Mouse (Mus musculus): Measurements from ENCODE around the gene Bend7.
A peak's percentile ranks its signal among the peaks of the same experiment; 100 is the strongest.

The Bend7 gene

DNA sequence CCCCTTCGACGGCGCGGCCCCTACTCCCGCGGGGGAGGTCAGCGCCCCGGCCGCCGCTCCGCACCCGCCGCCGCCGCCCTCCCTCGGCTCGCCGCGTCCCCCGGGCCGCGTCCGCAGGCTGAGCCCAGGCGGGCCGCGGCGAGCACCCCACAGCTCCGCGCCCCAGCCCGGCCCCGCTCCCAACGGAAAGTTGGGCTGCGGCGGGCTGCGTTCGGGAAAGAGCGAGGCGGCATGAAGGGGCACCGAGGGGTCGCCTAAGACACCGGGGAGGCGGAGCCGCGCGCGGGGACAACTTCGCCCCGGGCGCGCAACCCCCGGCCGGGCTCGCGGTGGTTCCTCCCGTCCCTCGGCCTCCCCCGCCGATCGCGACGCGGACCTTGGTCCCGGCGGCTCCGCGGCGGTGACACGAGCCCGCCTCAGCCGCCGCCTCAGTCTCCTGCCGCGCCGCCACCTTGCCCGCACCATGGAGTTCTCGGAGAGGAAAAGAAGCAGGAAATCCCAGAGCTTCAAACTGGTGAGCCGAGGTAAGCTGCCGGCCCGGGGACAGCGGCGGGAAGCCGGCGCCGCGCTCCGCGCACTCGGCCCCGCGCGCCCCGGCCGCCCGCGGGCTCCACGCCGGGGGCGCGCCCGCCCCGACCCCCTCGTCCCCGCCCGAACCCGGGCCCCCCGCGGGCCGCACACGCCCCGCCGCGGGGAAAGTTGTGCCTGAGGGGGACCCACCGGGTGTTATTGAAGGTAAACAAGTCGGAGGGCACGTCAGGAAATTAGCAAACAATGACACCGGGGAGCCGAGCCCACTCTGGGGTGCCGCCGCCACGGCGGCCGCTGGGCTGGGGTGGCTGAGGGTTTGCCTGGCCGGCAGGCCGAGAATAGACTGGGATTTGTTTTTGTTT lies at the start of gene Bend7:
TSS of gene Bend7 (plus strand) at position 63 of the 893 bp plus-strand sequence.
- peak; percentile 35 to 73 for DNase-seq

DNA sequence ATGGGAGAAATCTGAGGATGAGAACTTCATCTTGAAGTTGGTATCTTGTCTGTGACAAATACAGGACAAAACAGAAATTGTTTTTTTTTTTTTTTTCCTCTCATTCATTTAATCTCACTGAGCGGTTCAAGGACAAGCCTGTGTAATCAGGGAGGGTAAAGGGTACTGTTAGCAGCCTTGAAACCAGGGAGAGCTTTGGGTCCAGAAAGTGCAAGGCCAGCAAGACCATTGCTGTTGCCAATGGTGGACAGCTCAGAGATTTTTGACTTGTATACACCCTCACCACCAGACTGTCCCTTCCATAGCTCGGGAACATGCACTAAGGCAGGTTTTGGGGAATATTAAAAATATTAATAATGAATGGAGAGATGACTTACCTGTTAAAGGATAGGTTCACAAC lies 49.0 kb upstream of the Bend7 start:
- DNase-seq: no peak

DNA sequence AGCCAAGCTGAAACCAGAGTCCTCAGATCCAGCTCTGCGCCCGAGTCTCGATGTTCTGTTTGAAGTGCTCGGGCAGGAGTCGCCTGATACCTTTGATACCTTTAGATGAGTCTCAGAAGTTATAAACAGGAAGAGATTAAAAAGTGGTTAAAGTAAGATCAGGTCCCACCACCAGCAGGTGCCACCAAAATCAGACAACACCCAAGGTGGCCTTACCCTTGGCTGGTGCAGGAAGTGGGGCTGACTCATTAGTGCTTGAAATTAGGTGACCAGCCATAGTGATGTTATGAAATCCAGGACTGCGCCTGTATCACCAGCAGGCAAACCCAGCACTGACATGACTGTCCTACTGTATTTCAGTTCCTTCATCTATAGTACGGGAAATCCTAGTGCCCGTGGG lies 47.9 kb upstream of the Bend7 start:
- DNase-seq: no peak

DNA sequence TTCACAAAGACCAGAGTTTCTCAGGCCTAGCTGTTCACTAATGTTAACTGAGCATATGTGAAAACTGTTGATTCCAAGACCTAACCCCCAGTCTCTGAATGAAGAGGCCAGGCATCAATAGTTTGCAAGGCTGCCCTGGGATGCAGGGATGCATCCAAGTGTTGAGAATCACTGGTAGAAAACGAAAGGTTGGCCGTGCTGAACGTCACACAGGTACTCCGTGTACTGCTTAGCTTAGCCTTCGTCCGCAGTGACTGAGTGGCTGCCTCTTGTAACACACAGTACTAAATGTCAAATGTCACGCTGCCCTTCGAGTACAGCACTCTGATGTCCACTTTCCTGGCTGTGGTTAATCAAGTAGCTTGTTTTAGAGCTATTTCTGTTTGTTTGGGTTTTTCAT lies 46.0 kb upstream of the Bend7 start:
- no peak for DNase-seq

DNA sequence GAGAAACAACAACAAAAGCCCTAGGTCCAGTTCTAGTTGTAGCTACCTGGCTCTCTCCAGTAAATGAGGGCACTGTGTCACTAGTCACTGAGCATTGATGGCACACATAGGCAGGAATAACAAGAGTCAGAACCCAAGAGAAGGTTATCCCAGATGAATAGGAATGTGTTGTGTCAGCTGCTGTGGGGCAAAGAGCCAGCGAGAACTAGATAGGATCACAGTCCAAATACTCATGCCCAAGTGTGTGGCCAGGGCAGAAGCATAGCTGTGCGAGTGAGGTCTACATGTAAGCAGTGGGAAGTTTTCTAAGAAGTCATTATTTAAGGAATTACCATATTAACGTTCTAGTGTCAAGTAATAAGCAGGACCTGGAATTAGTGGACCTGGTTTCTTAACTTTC lies 37.7 kb upstream of the Bend7 start:
- DNase-seq: peak; percentile 17 to 46

DNA sequence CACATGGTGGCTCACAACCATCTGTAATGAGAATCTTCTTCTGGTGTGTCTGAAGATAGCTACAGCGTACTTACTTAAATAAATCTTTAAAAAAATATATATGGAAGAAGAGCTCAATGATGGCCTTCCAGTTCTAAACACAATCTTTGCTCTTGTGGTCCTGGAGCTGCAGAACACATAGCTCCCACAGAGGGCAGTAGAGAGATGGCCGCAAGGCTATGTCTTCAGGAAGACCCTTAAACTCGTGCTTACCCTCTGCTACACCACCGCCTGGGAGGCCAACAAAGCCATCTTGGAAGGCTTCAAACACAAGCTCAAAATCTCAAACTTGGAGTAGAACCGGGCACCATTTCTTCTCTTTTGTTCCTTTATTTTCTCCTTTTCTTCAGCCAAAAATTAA lies 6.4 kb upstream of the Bend7 start:
- DNase-seq: peak; percentile 13 to 45

DNA sequence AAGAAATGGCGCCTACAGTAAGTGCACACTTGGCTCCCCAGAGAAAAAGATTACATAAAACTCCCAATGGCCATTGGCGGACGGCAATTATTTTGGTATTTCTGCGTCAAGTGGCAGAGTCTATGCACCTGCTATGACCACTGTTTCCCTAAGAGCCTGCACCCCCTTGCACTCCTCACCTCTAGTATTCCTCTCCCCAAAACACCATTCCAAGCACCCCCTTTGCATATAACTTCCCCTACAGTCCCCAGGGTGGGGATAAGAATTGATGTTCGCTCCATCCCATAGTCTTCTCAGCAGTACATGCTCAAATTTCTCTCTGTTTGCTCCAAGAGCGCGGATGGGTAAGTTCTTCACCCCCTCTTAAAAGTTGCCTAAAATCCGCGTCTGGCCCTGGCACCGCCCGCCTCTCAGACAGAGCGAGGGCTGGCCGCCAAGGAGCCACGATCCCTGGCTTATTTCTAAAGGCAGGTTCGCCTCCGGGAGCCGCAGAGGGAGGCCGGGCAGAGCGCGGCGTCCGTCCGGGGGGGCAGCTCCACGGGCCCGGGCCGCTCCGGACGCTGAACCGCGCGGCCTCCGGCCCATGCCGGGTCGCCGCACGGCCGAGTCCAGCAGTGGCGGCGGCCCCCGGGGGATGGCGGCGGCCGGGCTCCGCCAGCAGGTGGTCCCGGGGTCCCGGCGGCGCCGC lies 406 bp upstream of the Bend7 start:
- peak; percentile 48 to 80 for DNase-seq

DNA sequence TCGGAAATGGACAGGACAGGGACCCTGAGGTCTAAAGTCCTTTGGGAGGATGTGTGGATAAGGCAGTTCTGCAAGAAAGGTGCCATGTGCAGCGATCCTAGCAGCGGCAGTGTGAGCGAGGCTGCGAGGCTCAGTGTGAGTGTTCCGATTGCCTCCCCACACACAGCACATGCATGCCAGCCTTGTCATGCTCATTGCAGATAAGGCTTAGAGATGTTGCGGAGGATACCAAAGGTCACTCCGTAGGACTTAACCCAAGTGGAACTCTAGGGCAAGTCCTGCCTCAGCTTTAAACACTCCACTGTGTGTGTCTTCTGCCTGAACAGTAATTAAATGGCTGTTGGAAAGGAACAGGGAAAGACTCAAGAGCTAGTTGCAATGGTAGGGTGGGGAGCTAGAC lies 5.5 kb downstream of the Bend7 start:
- peak; percentile 13 to 29 for DNase-seq

DNA sequence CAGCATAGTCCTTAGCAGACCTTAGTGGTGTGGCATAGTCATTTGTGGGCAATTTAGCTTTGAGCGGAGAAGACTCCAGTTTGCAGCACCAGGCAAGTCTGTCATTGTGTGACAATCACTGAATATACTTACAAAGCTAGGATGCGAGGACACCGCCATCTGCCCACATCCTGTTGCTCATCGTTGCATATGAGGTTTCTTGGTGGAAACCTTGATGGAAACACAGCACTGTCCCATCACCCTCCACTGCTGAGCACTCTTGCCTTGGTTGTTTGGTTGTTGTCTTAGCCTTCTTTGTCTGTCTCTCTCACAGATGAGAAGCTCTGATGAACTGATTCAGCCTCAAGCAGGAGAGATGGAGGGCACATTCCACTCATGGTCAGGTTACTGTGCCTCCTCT lies 12.5 kb downstream of the Bend7 start:
- no peak for DNase-seq

DNA sequence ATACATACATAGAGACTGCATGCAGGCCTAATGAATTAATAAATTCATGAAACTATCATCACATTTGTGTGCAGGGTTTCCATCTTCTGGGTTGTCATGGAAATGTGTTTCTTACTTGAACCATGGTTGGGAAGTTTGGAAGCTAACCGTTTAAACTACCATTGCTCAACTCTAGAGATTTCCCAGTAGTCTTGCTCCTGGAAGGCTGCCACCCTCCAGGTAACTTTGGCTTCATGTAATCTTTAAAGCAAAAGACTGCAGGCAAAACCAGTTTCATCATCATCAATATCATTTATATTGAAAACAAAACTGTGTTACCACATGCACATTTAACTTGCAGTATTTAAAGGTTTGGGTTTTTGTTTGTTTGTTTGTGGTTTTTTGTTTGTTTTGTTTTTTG lies 16.3 kb downstream of the Bend7 start:
- no peak for DNase-seq

DNA sequence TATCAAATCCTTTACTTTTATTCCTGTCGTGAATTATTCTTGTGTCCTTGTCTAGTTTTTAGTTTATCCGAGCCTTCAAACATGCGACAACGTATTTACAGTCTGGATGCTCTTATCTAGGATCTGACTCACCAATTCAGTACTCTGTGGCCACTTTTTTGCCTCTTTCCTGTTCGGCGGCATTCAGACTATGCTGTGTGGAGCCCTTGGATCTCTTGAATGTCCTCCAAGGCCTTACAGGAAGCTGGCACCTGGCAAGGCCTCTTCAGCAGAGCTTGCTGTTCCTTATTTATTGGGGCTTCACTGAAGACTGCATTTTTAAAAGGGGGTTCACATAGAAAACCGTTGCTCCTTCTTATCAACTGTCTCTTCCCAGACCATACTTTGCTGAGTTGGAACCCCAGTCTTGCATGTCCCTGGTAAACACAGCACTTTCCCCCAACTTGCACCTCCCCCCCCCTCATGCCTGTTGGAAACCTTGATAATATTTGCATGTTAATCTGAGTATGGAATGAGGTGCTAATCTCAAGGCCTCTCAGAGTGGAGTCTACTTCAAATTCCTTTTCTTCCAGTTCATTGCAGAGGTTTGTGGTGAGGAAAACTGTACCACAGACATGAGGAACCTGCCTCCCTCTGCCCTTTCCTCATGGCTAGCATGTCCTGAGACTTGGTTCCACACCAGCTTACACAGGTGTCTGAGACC lies 18.6 kb downstream of the Bend7 start:
- DNase-seq: no peak

DNA sequence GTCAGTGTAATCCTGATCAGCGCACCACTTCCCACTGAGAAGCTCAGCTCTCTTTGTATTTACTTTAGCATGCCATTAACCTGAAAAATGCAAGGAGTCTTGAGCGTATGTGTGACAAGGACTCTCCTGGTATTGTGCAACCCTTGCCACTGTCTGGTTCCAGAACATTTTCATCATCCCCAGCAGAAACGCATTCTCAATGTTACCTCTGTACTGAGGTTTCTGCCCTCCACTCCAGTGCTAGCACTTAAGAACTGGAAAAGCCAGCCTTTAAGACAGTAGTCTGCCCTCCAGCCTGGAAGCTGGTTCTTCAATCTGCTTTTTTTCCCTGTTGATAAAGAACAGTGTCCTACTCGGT lies 19.1 kb downstream of the Bend7 start:
- DNase-seq: no peak

DNA sequence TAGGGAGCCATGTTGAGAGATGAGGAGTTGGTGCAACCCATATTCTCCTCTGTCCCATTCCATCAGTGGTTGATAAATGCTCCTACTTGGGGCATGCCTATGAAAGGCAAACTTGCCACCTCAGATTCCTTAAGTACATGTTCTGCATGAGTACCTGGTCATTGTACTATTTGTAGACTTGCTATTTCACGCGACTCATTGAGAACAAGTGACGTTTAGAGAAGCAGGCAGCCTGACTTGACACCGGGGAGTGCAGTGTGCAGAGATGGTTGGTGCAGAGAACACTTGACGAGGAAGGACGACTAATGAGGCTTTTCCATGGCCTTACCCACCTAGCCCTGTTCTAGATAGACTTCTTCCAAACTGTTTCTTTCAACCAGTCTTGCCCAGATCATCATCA lies 34.3 kb downstream of the Bend7 start:
- no peak for DNase-seq

DNA sequence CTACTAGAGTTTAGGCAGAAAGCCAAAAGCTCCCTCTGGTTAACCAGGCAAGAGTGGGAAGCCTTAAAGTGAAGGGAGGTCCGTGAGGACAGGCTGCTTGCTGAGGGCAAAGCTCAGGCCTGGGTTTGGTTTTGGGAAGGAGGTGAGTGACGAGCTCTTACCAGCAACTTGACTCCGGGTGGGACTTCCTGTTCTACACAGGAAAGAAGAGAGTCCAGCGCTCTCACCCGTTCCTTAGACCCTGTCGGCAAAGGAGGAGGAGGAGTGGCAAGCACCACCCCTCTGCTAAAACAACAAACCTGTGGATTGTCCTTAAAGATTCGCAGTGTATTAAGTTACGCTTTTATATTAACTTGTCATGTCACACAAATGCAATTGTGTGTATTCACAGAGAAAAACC lies 38.1 kb downstream of the Bend7 start:
- no peak for DNase-seq

DNA sequence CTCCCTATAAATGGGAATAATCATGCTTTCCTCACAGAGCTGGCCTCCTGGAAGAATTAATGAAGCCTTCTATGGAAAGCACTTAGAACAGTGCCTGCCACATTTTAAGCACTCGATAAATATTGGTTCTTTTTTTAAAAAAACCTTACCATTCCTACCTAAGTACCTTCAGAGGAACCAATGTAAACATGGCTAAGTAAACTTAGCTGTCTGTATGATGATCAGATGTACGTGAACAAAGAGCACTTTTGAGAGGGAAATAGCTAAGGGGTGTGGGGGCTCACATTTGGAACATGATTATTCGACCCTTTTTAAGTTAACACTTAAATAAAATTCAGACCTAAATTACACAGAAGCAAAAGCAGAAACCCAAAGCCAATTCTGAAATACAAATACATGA lies 39.6 kb downstream of the Bend7 start:
- DNase-seq: no peak

DNA sequence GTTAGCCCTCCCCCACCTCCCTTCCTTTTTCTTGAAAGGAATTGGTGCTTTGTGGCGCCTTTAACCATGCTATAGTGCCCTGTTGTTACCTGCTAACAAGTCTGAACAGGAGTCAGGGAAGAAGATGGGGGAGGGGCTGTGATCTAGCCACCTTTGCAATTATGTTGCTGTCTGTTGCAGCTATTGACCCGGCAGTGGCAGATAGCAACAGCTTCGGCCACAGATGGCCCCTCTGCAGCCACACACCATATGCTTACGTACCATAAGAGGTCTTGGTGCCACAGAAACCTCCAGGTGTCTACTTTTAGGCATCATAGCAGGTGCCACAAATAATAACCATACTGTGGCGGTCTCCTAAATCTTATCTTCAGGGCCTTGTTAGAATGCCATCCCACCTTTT lies 43.1 kb downstream of the Bend7 start:
- DNase-seq: no peak

DNA sequence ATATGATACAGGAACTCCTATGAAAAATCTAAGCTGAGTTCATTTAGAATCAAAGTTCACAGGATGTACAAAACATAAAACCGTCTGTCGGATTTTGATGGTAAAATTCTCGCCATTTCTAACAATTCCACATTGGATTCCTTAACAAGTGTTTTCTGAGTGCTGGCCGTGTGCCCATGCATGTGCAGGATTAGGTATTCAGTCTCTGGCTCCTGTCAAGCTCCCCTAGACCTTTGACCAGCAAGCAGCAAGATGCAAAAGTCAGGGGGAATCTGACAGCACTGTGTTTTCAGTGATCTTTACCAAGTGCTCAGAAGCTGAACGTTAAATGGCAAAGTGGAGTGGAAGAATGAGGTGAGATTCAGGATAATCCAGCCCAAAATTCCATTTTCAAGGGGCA lies 44.3 kb downstream of the Bend7 start:
- peak; percentile 82 to 84 for DNase-seq

DNA sequence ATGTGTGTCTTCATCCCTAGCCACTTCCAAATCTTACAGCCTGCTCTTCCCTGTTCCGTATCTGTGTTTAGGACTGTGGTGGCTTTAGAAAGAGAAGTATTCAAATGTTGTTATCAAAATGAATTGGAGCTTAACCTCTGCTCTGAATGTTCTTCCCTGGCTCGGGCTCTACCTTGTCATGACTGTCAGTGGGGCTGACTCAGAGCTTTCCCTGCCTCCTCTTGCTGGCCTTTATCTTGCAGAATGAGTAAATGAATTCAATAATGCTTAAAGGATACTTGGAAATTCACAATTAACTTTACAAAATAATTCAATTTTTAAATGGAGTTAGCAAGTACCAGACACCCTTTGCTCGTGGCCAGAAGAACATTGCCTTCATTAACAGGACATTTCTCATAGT lies 46.4 kb downstream of the Bend7 start:
- DNase-seq: no peak

DNA sequence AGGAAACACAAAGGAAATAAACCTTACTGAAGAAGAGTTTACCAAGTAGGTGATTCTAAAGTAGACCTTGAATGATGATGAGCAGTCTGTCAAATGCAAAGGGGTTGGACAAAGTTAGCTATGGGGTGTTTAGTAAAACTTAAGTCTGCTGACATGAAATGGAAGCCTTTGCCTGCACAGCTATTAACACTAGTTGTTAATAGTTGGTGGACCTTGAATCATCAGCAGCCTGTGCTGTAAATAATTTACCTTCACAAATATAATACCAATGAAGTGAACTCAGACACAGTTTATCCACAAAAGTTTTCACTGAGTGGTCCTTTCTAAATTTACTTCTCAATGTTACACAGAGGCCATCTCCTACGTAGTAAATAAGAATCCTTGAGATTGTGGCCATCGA lies 52.7 kb downstream of the Bend7 start:
- DNase-seq: peak in 1 of 2 experiments; percentile 22

DNA sequence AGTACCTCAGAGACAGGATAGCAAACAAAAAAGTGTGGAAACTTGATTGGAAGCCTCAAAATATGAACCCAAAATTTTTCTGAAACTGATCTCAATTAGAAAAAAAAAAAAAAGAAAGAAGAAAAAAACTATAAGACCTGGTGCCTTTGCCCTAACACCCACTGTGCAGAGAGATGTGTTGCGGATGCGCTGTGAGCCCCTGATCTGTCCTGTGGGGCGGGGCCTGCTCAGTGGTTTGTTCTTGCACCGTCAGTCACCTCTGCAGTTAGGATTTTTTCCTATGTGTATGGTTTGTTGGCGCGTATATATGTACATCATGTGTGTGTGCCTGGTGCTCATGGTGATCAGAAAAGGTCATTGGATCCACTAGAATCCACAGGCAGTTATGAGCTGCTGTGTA lies 56.3 kb downstream of the Bend7 start:
- DNase-seq: no peak

DNA sequence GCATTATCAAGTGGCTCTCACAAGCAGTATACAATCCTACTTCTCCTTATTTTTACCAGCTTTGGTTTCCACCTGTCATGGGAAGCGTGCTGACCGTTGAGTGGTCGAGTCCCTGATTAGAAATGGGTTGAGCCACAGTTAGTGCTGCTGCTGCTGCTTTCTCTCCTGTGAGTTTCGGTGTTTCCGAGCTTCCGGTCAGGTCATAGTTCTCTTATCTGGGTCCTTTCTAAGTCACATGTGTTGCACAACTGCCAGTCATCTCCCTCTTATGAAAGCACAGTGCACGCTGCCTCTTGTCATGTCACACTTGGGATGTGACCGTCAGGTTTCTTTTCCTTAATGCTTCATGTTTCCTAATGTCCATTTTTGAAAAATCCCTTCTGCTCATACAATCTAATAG lies 59.7 kb downstream of the Bend7 start:
- DNase-seq: no peak

DNA sequence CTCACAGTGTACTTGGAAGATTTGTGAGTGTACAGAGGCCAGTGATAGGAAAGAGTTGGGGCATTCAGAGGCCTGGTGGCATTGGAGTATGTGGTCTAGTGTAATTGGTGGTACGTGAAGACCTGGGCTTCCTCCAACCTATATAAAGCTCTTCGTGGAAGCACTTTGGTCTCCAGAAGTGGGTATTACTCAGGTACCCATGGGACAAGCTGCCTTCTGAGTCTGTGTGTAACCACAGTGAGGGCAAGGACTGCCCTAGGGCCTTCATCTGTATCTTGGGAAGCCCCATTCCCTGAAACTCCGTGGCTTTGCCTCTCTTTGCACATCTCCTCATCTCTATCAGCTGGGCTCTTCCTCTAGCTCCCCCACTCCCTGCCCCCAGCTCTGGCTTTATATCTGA lies 64.0 kb downstream of the Bend7 start:
- DNase-seq: no peak

DNA sequence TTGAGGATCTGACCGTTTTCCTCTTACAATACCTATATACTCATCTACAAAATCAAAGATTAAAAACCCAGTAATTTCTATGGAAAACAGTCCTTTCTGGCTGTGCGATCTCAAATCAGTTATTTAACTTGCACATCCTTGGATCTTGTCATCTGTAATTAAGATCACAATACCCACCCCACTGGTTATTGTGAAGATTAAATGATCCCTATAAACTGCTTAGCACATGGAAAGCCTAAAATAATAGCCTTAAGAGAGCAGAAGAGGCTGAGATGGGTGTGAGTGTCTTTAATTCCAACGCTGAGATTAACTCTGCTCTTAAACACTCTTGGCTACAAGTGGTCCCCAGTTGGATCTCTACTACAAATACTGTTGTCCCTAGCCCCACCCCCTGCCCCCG lies 64.8 kb downstream of the Bend7 start:
- DNase-seq: no peak

Data from kidney, postnatal 36 days (tissue).